Mouse (Mus musculus) kidney, adult 2 months (tissue): ENCODE data around the gene Sirt4.

ENCODE experiments used
- CTCF ChIP-seq: fragments of 200-500 bp; conservative IDR thresholded peaks from 2 replicates; pipeline ENCODE4 v1.5.1; 2011; ENCODE audit warnings: low read depth, mild to moderate bottlenecking, control low read depth, low read length, moderate library complexity, mixed read lengths; ENCODE audit not compliant: insufficient read depth, insufficient read length
- POLR2A ChIP-seq: fragments of 200-500 bp; IDR thresholded peaks from one replicate; pipeline ENCODE4 v1.6.1; 2011; ENCODE audit warnings: low read depth, low read length, control low read depth

GRCm38 (mm10) chr5:115525943-115526342 lies 41.4 kb upstream of the Sirt4 start:
- TF ChIP-seq CTCF (no peak), POLR2A (no peak)
